Mouse (Mus musculus): Measurements from ENCODE around the gene Fam193b. TPM values are rescaled to one million over a fixed set of nuclear protein-coding genes. Genes with fewer than 3 reads are reported as not detected.

Gene Fam193b
- polyA plus RNA-seq (2012; ENCODE audit: low replicate concordance), result 114 and 272 TPM in 2 replicates

DNA sequence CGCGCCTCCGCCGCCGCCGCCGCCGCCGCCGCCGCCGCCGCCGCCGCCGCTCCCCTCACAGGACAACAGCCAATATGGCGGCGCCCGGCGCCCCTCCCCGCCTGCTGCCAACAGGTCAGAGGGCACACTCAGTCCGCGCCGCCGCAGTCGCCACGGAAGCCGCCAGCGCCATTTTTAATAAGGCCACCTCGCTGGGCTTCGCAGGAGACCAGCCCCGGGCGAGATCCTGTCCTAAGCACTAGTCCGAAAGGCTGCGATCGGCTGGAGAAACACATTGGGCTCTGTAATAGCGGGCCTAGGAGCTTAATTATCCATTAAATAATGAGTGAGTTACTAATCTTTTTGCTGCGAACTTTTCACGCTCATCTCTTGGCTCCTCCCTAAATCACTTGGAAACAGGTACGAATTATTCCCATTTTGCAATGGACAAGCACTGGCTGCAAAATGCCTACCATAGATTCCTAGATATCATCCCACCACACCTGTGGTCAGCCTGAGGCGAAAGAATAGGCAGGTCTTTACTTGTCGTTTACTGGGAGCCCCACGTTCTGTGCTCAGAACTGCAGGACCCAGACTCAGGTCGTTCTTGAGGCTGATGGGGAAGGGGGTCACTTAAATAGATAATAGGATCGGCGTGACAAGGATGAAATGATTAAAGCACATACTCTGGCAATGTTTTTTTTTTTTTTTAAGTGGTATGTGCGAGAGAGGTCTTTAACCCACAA lies at the start of gene Fam193b:
TSS of gene Fam193b (minus strand) at position 94 of the 725 bp plus-strand sequence.

DNA sequence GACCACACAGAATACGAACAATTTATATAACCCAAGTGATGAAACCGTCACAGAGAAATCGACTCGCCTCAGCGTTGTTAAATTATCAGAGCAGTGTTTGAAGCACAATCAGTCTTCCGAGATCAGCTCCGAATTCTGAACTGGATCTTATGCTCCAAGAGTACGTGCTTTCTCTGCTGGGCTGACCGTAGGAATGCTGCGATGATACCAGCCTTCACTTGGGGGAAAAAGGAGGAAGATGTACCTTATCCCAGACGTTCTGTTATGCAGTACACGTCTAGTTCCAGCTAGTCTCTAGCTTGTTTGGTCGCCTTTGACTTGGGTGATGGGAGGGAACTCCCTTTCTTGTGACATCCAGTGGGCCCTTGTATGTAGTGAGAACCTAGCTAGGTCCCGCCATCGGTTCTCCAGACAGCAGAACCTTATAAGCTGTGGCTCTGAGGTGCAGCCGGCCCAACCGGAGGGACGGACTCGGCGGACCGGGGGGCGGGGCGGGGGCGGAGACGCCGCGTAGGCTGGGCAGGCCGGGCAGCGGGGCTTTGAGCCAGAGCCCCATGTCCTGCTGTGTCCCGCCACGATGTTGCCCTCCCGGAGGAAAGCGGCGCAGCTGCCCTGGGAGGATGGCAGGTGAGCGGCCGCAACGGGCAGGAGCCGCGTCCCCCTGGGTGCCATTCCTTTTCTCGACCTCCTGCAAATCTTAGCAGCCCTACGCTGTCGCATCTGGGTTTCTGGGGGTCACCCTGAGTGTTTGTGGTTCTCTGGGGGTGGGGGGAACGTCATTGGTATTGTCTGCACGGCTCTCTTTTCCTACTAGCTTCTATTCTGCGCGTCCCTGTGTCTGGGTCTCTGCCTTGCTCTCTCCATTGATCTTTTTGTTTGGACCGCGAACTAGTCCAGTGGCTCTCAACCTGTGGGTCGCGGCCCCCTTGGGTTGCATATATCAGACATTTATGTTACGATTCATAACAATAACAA lies 28.9 kb upstream of the Fam193b start, which contains the start of gene B4galt7:
TSS of gene B4galt7 (plus strand) at position 331 of the 975 bp plus-strand sequence.

DNA sequence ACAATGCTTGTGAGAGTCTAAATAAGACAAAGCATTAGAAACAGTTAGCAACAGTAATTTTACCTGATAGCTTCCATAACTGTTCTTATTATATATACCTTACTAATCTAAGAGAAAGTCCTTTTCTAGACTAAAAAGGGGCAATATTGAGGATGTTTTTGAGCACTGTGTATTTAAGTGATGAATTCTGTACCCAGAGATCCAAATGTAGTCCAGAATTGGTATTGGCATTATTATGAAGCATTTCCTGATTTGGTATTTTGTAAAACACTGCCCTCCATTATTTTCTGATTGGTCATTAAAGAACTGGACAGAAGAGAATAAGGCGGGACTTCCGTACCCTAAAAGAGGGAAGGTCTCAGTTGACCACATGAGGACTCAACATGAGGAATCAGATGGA lies 2.5 kb upstream of the Fam193b start, which contains the start of gene Tmed9:
TSS of gene Tmed9 (plus strand) at position 301 of the 400 bp plus-strand sequence.

DNA sequence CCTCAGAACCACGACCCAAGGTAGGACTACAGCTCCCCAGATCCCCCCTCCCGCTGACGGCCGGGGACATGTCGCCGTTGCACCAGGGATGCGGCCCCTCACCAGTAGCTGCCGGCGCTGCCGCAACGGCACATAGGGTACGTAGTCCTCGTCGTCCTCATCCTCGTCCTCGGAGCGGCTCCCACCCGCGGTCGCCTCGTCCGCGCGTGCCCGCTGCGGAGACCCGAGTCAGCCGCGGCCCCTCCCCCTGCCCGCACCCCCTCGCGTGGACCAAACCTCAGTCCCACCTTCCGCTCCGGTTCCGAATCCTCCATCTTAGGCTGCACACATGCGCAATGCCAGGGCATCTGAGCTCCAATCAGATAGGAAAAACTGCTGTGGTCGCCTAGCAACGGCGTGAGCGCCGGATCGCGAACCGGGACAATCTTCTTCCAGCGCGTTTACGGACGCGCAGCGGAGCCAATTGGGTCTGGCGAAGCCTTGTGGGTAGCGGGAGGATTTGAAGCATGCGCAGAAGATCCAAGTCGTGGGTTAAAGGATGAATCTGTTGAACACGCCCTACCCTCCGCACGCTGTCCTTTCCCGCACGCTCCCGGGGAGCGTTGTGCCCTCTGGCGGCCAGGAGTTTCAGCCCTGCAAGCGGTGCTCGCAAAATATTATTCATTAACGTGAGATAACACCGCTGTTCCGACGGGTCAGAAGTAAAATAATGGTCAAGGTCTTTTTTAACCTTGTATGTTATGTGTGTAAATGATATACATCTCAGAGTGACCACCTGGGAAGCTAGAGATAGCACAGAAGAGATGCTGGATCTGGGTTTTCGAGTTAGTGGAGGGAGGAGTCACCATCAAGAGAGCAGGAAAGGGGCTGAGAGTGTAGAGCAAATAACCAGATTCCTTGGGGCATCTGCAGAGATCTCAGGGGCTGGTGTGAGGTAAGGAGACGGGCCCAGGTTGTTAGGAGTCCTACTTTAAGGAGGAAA lies 34.4 kb downstream of the Fam193b start, which contains the start of gene Ddx41:
TSS of gene Ddx41 (minus strand) at position 465 of the 982 bp plus-strand sequence.

DNA sequence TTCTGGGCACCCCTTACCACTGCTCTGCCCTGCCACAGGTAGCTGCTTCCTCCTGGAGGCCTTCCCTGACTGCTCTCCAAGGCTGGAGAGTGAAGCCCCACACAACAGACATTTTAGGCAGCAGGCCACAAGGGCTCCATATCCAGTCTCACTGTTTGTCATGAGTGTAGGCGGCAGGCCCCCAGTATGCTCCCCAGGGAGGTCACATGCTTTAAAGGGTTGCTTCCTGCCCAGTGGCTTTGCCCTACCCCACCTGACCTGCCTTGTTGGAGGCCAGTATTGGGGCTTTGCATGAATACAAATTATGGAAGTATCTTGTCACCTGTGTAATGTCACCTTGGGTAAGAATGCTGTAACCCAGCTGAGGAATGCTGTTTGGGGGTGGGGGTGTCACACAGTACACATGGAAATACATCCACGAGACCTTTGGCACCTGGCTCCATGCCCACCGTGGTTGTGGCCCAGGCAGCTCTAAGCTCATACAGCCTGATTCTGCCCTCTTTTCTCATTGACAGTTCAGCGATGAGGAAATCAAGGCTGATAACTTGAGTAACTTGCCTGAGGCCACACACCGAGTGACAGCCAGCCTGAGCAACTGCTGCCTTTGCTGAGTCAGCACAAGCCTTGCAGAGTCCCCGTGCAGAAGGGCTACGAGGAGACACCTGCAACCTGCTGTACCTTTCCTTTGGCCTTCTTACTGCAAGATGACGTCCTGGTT lies 41.6 kb downstream of the Fam193b start, which contains the start of gene Dok3:
TSS of gene Dok3 (minus strand) at position 99 of the 718 bp plus-strand sequence.

DNA sequence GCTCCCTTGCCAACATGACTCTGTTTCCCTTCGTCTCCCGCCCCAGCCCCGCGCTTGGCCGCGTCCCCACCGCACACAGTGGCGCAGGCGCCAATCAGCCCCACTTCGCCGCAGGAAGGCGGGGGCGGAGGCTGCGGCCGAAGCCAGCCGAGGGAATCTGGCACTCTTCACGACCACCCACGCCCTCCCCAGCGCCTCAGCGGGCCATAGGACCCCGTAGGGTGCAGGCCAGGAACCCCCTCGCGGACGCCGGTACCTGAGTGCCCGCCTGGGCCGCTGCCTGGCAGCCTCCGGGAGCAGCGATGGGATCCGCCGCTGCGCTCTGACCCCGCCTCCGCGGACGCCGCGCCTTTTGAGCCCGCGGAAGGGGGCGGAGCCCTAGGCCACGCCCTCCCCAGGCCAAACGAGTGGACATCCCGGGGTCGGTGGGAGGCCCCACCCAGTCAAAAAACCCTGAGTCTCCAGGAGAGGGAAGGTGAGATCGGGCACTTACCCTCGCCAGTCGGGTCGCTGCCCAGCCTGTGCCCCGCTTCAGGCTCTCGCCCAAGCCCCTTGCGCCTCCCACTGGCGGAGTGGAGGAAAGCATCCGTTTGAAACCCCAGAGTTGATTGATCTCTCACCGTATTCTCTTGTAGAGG lies 57.7 kb downstream of the Fam193b start, which contains the start of gene Pdlim7:
TSS of gene Pdlim7 (minus strand) at position 566 of the 638 bp plus-strand sequence.

Other genes starting within 250 kb of the Fam193b start
- gene Rab24, start 249.2 kb downstream of the Fam193b start, polyA plus RNA-seq (2012; ENCODE audit: low replicate concordance), result 89.1 and 111 TPM in 2 replicates
- gene Mxd3, start 241.3 kb downstream of the Fam193b start, polyA plus RNA-seq (2012; ENCODE audit: low replicate concordance), result 5.3 and 15.9 TPM in 2 replicates
- 49.6 and 89.4 TPM in 2 replicates for gene Lman2, start 208.3 kb downstream of the Fam193b start, polyA plus RNA-seq (2012; ENCODE audit: low replicate concordance)
- gene Rgs14, start 201.4 kb downstream of the Fam193b start, polyA plus RNA-seq (2012; ENCODE audit: low replicate concordance), result 59.4 and 65.0 TPM in 2 replicates
- gene Slc34a1, start 172.9 kb downstream of the Fam193b start, polyA plus RNA-seq (2012; ENCODE audit: low replicate concordance), result 0.49 and 0.69 TPM in 2 replicates
- gene Pfn3, start 155.9 kb downstream of the Fam193b start, polyA plus RNA-seq (2012; ENCODE audit: low replicate concordance), result not detected in 2 replicates
- gene F12, start 144.3 kb downstream of the Fam193b start, polyA plus RNA-seq (2012; ENCODE audit: low replicate concordance), result 0.29 TPM in 2 replicates
- 242 and 271 TPM in 2 replicates for gene Grk6, start 126.0 kb downstream of the Fam193b start, polyA plus RNA-seq (2012; ENCODE audit: low replicate concordance)
- gene Prr7, start 106.9 kb downstream of the Fam193b start, polyA plus RNA-seq (2012; ENCODE audit: low replicate concordance), result 16.2 and 61.9 TPM in 2 replicates
- gene Dbn1, start 83.0 kb downstream of the Fam193b start, polyA plus RNA-seq (2012; ENCODE audit: low replicate concordance), result 7.9 and 12.5 TPM in 2 replicates
- gene Pdlim7, start 57.4 kb downstream of the Fam193b start, polyA plus RNA-seq (2012; ENCODE audit: low replicate concordance), result 67.1 and 113 TPM in 2 replicates
- 740 and 1,822 TPM in 2 replicates for gene Dok3, start 41.8 kb downstream of the Fam193b start, polyA plus RNA-seq (2012; ENCODE audit: low replicate concordance)
- 103 and 109 TPM in 2 replicates for gene Ddx41, start 34.5 kb downstream of the Fam193b start, polyA plus RNA-seq (2012; ENCODE audit: low replicate concordance)
- 85.5 and 140 TPM in 2 replicates for gene Tmed9, start 2.6 kb upstream of the Fam193b start, polyA plus RNA-seq (2012; ENCODE audit: low replicate concordance)
- gene B4galt7, start 28.8 kb upstream of the Fam193b start, polyA plus RNA-seq (2012; ENCODE audit: low replicate concordance), result 29.7 and 36.1 TPM in 2 replicates
- gene Caml, start 51.9 kb upstream of the Fam193b start, polyA plus RNA-seq (2012; ENCODE audit: low replicate concordance), result 19.9 and 30.4 TPM in 2 replicates
- gene Ddx46, start 63.9 kb upstream of the Fam193b start, polyA plus RNA-seq (2012; ENCODE audit: low replicate concordance), result 16.8 and 28.2 TPM in 2 replicates
- gene B230219D22Rik, start 122.0 kb upstream of the Fam193b start, polyA plus RNA-seq (2012; ENCODE audit: low replicate concordance), result 20.4 and 22.0 TPM in 2 replicates
- 16.9 and 38.0 TPM in 2 replicates for gene Txndc15, start 143.5 kb upstream of the Fam193b start, polyA plus RNA-seq (2012; ENCODE audit: low replicate concordance)
- 27.3 and 39.0 TPM in 2 replicates for gene Pcbd2, start 156.2 kb upstream of the Fam193b start, polyA plus RNA-seq (2012; ENCODE audit: low replicate concordance)
- not detected in 2 replicates for gene Catsper3, start 213.4 kb upstream of the Fam193b start, polyA plus RNA-seq (2012; ENCODE audit: low replicate concordance)